In the genomic region with DNA sequence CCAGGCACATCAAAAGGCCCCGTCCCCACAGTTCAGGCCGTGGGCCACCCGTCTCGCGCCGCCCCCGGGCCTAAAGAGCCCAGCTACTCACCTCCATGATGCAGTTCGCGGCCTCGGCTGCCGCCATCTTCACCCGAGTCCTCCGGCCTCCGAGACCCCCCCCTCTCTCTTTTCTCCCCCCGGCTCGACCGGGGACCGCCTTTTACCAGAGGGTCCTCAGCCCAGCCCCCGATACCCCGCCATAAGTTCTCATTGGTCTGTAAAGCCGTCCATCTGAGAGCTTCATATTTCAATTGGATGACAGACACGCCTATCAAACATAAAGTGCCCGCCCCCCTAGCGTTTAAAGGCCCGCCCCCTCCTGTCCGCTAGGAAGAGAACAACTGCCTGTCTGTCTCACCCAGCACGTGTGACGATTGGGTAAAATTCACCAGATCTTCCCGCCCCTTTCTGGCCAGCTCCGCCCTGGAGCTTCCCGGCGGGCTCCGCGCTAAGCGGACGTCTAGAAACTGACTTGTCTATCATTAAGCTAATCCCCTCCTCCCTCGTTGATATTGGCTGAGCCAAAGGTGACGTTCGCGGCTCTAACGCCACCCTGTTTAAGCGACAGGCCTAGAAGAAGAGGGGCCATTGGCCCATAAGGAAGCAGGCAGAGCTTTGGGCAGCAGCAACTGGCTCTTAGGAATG, we compare ENCODE assay signal across 8 mouse cellular contexts. TPM values are rescaled to one million over a fixed set of nuclear protein-coding genes. Genes with fewer than 3 reads are reported as not detected.
A peak's percentile ranks its signal among the peaks of the same experiment; 100 is the strongest.
DNase-seq lines count a peak whose midpoint lies in the region; ATAC-seq and TF ChIP-seq lines count a peak whose summit lies in the region.

Gene Prmt1, minus strand, starts transcription at position 377 of the 687 bp plus-strand sequence.

- peak; percentile 81 for TF ChIP-seq EP300 in lung, postnatal 0 days (IDR thresholded peaks at IDR 0.05)

- peak within 1 kb of the TSS; percentile 99 for H3K27ac ChIP-seq in hindbrain, embryonic 10.5 days
- H3K27ac ChIP-seq in lung, postnatal 0 days (ENCODE audit: low read length): peak within 1 kb of the TSS; percentile 81

- H3K36me3 ChIP-seq in hindbrain, embryonic 10.5 days: peaks cover 60% of the 10 kb centered on the region
- 0 out of 2 replicates have a peak, but pooled peaks cover 6% of the 10 kb centered on the region for H3K36me3 ChIP-seq in lung, postnatal 0 days (ENCODE audit: insufficient read depth, low read length)

- peak within 1 kb of the TSS; percentile 72 for H3K4me2 ChIP-seq in lung, postnatal 0 days (replicated peaks; ENCODE audit: low read depth, low read length)

- no peak for TF ChIP-seq CTCF in lung, postnatal 0 days (IDR thresholded peaks at IDR 0.05)

- H3K4me1 ChIP-seq in hindbrain, embryonic 10.5 days (replicated peaks): peaks cover 43% of the 10 kb centered on the region
- H3K4me1 ChIP-seq in lung, postnatal 0 days (ENCODE audit: insufficient read depth, low read depth, low read length): no peaks in the 10 kb centered on the region; the same call in 1 of the 2 replicates

- no peaks in the 10 kb centered on the region for H3K27me3 ChIP-seq in hindbrain, embryonic 10.5 days (ENCODE audit: insufficient read depth, poor library complexity, severe bottlenecking)
- no peaks in the 10 kb centered on the region for H3K27me3 ChIP-seq in lung, postnatal 0 days (replicated peaks; ENCODE audit: insufficient read depth, low read length)

- peak within 1 kb of the TSS; percentile 95 for H3K4me3 ChIP-seq in hindbrain, embryonic 10.5 days
- H3K4me3 ChIP-seq in lung, postnatal 0 days (ENCODE audit: low read depth, low read length): peak within 1 kb of the TSS; percentile 64

- DNase-seq in MN1 (ENCODE audit: low spot score): peak; percentile 98
- peak; percentile 100 for DNase-seq in cerebellum, adult 9-10 months
- DNase-seq in hindbrain, embryonic 10.5 days (ENCODE audit: low spot score): peak; percentile 99
- peak; percentile 100 for DNase-seq in layer of hippocampus, adult 9-11 months
- DNase-seq in lung, postnatal 0 days (ENCODE audit: low spot score): peak; percentile 100
- DNase-seq in ovary, postnatal 14 days (ENCODE audit: low spot score): peak; percentile 97
- peak; percentile 97 for DNase-seq in thymus, postnatal 14 days

- no peaks in the 10 kb centered on the region for H3K9me3 ChIP-seq in hindbrain, embryonic 10.5 days
- H3K9me3 ChIP-seq in lung, postnatal 0 days (ENCODE audit: low read length): no peaks in the 10 kb centered on the region

- under 1% methylated on average over 42 of the region's 42 CpGs for WGBS in hindbrain, embryonic 10.5 days
- WGBS in lung, postnatal 0 days: 1% methylated on average over 39 of the region's 42 CpGs

- peak; percentile 91 for ATAC-seq in frontal cortex, adult (ENCODE audit: low TSS enrichment)
- peak; percentile 95 for ATAC-seq in lung, postnatal 0 days

- peak within 1 kb of the TSS; percentile 43 for H3K9ac ChIP-seq in lung, postnatal 0 days (replicated peaks; ENCODE audit: low read depth)

RNA-seq across cellular contexts. Expression of gene Prmt1, which starts in this region (rescaled TPM):
- 843 and 861 TPM in 2 replicates for polyA plus RNA-seq in hindbrain, embryonic 10.5 days (2016; fragmentation: Nextera tagmentation; extraction: Ambion mirVana)
- 146 and 159 TPM in 2 replicates for polyA plus RNA-seq in lung, postnatal 0 days (2015; fragmentation: Nextera tagmentation; extraction: Ambion mirVana)

Comparison
In these comparisons a context has a peak if more than half of its experiments do, and no peak if none do; other contexts are left out.
1. Peak in every context shown above with its lines: DNase-seq, ATAC-seq, H3K4me3 ChIP-seq and H3K27ac ChIP-seq.